Mouse (Mus musculus) c-Kit-positive CD71-negative TER-119-negative erythroid progenitor cells, embryonic 14.5 days (primary cell): ENCODE data around the gene Rbbp4.

Experiments used
- DNase-seq: peaks from one replicate; pipeline ENCODE4 v3.0.0-alpha.2; 2013; ENCODE audit warnings: low read depth

Gene Rbbp4

GRCm38 (mm10) chr4:129293702-129294101 lies 41.5 kb downstream of the Rbbp4 start:
- no peak for DNase-seq

- DNase-seq = no peak
These were observed 42.3 kb downstream of the Rbbp4 start for GRCm38 (mm10) chr4:129292831-129293230.

- DNase-seq = no peak
These were observed 45.5 kb downstream of the Rbbp4 start for GRCm38 (mm10) chr4:129289671-129290070.

- no peak for DNase-seq
These were observed 47.1 kb downstream of the Rbbp4 start for GRCm38 (mm10) chr4:129288067-129288466.

DNA sequence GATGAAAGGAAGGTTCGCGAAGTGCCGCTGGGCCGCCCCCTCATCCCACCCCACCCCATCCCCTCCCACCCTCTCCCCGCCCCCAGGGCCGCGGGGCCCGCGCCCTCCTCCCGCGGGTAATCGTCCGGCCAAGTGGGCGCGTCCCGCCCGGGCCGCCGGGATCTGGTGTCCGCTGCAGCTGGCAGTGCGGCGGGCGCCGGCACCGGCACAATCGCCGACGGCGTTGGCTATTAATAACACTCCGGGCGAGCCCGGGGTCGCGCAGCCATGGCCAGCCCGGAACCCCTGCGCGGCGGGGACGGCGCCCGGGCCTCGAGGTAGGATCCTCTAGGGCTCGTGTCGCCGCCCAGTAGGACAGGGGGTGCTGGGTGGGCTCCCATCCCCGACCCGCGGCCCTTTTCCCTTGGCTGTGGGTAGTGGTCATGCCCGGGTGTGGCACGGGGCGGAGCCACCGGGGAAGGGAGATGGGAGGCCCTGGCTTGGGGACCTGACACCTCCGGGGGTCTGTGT lies 47.6 kb downstream of the Rbbp4 start, which contains the start of gene Sync:
Gene Sync, plus strand, starts transcription at position 146 of the 510 bp plus-strand sequence.
- no peak for DNase-seq

GRCm38 (mm10) chr4:129286683-129287471 lies 48.3 kb downstream of the Rbbp4 start:
- no peak for DNase-seq

DNA sequence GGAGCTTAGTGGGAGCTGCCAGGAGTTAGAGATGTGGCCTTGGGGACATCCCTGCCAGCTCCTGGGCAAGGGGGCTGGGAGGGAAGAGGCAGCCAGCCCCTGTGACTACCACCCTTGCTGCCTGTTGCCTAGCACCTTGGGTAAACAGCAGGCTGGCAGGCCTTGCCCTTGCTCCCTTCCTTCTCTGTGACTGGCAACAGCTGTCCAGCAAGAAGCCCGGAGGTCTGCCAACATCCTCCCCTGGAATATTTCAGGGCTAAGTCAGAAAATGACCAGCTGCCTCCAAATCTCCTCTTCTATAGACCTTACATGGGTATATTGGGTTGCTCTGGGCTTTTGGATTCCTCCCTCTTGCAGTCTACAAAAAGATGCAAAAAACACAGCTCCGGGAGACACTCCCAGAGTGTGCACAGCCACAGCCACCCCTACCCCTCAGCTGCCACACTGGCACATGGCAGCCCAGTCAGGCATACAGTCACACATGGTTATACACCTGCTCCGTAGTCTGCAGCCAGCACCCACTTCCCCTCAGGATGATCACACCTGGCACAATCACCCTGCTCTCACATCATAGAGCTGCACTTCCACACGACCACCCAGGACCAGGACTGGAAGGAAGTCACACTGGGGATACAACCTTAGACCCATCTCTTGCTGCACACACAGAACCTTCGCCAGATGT lies 49.0 kb downstream of the Rbbp4 start:
- no peak for DNase-seq

- DNase-seq = no peak
These were observed 50.5 kb downstream of the Rbbp4 start for GRCm38 (mm10) chr4:129284685-129285084.

DNA sequence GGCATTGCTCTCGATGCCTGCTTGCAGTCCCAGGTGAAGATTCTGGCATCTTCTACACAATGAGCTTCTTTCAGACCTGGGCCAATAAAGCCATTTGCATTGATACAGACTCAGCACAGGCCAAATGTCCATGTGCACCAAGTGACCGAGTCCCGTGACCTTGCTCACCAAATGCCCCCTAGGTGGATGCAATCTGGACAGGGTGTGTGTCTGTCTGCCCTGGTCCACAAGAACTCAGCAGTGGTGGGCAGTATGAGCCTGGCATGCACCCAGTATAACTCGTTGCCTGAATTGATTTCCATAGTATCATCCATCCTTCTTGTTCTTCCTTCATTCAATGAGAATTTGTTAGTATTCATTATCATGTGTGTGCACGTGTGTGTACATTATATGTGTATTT lies 51.9 kb downstream of the Rbbp4 start:
- no peak for DNase-seq

DNA sequence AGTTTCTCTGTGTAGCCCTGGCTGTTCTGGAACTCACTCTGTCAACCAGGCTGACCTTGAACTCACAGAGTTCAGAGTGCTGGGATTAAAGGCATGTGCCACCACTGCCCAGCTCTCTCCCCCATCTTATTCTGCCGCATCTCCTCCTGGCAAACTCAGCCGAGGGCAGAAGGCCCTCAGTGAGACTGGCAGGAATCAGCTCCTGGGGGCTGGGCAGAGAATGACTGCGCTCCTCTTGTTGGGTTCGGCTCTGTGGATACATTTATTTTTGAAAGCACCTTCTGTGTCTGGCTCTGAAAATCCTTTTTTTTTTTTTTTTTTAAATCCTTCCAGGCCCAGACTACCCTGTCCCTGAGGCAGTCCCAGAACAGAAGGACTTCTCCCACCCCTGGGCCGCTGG lies 52.4 kb downstream of the Rbbp4 start:
- DNase-seq = no peak

- peak; percentile 95 for DNase-seq
These were observed 58.7 kb downstream of the Rbbp4 start for GRCm38 (mm10) chr4:129276453-129276865.

- DNase-seq = no peak
These were observed 62.5 kb downstream of the Rbbp4 start for GRCm38 (mm10) chr4:129272756-129273046.

GRCm38 (mm10) chr4:129271991-129272755 lies 63.0 kb downstream of the Rbbp4 start:
- DNase-seq = no peak

DNA sequence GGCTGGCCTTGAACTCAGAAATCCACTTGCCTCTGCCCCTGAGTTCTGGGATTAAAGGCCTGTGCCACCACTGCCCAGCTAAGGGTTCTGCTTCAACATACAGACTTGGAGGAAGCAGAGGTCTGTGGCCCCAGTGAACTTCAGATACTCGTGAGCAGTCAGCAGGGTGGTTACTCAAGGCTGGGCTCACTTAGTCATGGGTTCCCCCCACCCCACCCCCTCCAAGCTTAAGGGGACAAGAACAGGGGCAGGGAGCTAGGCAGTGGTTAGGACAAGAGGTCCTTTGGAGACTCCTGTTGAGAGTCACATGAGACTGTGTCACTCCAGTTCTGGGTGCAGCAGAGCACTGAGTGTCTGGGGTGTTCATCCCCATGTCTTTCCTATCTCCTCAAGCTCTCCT lies 66.5 kb downstream of the Rbbp4 start:
- DNase-seq = no peak

DNA sequence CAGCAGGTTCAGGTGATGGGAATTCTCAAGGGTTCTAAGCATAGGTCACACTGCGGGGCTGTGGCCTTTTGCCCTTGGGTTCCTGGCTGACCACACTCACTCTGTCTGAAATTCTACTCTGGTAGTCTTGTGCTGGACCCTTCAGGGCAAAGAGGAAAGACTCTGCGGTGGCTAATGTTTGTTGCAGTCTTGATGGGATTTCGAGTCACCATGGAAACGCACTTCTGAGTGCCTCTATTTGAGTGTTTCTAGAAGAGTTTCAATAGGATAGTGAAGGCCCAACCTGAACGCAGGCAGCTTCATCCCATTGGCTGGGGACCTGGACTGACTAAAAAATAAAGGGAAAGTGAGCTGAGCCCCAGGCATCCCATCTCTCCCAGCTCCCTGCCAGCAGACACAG lies 68.3 kb downstream of the Rbbp4 start:
- DNase-seq = no peak

DNA sequence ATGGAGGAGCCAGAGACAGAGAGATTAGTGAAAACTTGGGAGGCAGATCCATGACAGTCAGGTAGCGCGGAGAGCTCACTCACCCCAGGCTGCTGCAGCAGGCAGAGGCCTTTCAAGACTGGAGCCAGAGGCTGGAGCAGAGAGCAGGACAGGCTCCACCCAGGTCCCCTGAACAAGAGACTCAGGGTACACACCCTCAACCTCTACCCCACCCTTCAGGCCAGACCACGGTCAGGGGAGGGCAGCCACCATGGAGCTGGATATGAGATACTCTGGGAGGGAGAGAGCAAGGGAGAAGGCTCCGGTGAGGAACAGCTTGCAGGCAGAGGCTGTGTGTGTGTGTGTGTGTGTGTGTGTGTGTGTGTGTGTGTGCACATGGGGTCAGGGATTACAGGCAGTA lies 69.0 kb downstream of the Rbbp4 start:
- DNase-seq = no peak

DNA sequence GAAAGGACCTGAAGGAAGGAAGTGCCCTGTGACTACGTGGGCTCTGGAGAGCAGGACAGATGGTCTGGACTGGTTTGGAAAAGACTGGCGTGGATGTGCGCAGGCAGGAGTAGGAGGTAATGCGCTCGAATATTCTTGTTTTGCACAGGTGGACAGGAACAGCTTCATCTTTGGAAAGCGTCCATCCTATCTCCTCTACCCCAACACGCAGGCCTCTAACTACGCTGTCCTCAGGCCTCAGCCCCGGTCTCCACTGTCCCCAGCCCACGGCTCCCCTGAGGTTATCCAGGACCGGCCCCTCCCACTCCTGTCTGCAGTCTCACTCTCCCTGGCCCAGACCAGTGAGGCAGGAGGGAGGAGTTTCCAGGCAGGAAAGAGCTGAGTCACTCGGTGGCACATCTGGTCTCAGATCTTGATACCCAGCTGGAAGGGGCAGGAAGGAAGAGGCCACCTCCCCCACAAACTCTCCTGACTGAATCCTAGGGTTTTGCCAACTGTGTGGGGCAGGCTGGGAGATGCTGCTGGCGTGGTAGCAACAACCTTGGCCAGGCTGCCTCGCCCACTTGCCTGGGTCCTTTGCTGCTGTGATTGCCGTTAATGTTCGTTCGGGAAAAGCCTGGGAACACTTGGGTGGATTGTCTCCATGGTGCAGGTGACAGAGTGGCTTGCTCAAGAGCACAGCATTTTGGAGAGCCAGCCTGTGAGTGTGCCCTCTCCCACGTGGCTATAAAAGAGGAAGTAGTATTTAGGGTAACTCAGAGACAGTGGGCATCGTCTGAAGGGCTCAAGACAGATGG lies 71.7 kb downstream of the Rbbp4 start:
- DNase-seq = peak; percentile 77

DNA sequence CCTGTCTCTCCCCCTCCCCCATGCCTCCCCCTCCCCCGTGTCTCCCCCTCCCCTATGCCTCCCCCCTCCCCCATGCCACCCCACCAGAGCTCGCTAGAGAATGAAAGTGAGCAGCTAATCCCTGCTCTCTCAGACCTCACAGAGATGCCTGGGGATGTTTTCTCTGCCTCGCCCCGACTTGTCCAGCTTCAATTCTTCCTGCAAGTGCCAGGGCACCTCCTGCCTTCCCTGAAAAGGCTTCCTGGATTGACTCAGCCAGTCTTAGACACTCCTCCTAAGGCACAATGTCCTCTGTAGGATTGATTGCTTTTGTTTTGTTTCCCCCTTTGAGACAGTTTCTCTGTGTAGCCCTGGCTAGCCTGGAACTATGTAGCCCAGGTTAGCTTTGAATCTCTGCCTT lies 74.0 kb downstream of the Rbbp4 start, which contains the start of gene C77080:
Gene C77080, minus strand, starts transcription at position 209 of the 400 bp plus-strand sequence.
- DNase-seq = no peak

GRCm38 (mm10) chr4:129260678-129261077 lies 74.5 kb downstream of the Rbbp4 start:
- DNase-seq = no peak

DNA sequence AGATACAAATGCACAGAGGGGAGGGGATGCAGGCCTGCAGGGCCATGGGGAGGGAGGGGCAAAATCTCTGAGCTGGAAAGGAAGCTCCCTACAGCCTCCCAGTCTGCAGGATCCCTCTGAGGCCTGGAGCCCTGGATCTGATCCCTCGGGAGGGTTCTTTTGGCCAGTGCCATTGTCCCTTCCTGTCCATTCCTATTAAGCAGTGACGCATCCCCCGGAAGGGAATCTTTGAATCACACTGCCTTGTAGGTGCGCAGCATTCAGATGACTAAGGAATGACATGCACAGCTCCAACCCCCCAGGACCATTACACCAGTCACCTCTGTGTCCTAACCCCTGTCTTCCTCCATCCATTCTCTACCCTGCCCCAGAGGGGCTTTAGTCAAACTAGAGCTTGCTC lies 76.1 kb downstream of the Rbbp4 start:
- no peak for DNase-seq
